Mouse (Mus musculus) layer of hippocampus, adult 6 months (tissue): Measurements from ENCODE around the gene Jhy. TPM values are rescaled to one million over a fixed set of nuclear protein-coding genes. Genes with fewer than 3 reads are reported as not detected.

ENCODE experiments used
- long read RNA-seq, 2 experiments: library from polyadenylated mRNA; unstranded; transcript quantifications; one replicate each; pipeline ENCODE4 v2.0.0; 2019 to 2020
- polyA plus RNA-seq: library from polyadenylated mRNA; unstranded; fragments of <200 nt; fragmentation: Nextera tagmentation; gene quantifications from 2 replicates; pipeline ENCODE4 v1.2.3, GENCODE M21; 2021

Jhy gene
- 0.35 and 0.36 TPM in 2 replicates for polyA plus RNA-seq
- long read RNA-seq, experiment 1, result 0 reads
- long read RNA-seq, experiment 2, result 0 reads

DNA sequence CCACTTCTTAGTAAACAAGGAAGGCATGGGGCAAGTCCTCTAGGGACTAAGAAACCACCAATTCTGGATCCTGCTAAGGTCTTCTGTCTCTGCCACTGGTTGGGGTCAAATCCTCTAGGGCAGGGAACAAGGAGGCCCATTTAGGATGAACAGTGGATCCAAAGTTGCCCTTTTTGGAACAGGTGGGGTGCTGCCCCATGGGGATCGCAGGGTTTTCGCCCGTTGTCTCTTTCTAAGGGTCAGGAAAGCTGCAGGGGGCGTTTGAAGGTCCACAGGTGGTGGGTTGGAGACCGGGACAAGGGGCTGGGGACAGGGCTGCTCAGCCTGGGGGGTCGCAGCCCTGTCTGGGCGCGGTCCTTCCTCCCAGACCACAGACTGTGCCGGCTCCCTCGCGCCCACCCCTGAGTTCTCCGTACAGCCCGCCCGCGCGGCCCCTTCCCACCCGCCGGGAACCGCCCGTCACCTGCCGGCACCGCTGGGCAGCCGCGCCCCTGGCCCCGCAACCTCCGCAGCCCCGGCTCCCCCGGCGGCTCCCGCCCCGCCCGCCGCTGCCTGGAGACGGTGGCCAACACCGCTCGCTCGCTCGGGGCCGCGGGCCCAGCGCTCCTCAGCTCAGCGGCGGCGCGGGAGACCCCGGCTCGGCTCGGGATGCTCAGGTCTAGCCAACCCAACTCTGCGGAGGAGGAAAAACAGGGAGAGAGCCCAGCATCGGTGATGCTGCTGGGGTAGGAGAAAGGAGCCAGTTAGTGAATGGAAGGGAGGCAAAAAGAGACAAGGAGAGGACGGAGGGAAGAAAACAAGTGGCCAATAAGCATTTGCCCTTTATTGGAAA is at the start of gene Jhy:
Jhy (minus strand) TSS at position 533 of the 832 bp plus-strand sequence.

DNA sequence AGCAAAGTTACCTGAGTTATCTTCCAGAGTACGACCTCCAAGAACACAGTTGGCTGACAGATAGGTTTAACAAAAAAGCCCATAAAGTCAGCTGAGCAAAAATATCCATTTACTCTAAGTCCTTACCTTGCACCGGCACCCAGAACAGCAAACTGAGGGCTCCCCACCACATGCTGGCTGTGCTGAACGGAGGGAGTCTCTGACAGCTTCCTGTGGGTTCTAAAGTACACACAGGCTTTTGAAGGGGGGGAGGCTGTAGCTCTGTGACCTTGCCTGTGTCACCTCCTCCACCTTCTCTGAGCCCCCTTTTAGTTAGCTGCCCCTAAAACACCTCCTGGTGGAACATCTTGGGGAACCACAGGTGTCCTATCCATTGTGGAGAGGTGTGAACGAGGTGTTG is 40.5 kb upstream of the Jhy start, which contains the start of gene Crtam:
Crtam (minus strand) TSS at position 214 of the 400 bp plus-strand sequence.

DNA sequence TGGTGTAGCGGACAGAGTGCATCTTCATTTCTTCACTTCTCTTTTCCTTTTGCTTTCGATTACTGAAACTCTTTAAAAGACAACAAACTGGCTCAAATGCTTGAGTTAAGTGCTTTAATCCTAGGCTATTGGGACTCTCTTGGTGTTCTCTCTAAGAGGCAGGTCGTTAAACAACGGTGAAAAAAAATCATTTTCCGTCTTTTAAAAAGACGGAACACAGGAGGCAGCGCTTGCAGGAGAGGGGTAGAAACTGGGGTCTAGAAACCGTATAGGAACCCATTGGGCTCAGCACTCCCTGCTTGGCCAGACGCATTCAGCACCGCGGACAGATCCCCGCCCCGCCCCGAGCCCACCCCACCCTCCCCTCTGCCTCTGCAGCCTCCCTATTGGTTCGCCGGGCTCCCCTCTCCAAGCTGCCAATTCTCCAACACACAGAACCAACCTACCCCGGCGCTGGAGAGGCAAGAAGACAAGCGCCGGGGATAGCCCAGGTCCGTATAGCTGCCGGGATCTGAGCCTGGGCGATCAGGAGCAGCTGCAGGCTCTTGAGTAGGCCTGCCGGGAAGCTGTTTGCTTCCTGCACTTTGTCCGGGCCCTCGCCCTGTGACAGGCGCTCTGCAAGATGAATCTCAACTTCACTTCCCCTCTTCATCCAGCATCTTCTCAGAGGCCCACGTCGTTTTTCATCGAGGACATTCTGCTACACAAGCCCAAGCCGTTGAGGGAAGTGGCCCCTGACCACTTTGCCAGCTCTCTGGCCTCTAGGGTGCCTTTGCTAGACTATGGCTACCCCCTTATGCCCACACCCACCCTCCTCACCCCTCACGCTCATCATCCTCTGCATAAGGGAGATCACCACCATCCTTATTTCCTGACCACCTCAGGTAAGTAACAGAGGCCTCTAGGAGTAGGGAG is 90.1 kb downstream of the Jhy start, which contains the start of gene Bsx:
Bsx (plus strand) TSS at position 572 of the 915 bp plus-strand sequence.

Other genes with a start within 250 kb of the Jhy start
- 3,948 and 4,144 TPM in 2 replicates for gene Hspa8, start 163.1 kb downstream of the Jhy start, polyA plus RNA-seq
- gene Bsx, start 90.0 kb downstream of the Jhy start, polyA plus RNA-seq, result 0.06 and 0.09 TPM in 2 replicates
- not detected in 2 replicates for gene Crtam, start 40.5 kb upstream of the Jhy start, polyA plus RNA-seq
- gene Ubash3b, start 197.6 kb upstream of the Jhy start, polyA plus RNA-seq, result 8.0 and 9.4 TPM in 2 replicates